Mouse (Mus musculus) neural tube, embryonic 11.5 days (tissue): ENCODE data around the gene Macrod2. TPM values are rescaled to one million over a fixed set of nuclear protein-coding genes. Genes with fewer than 3 reads are reported as not detected.

Source experiments
- ATAC-seq: fragments of 200-750 bp; cut with Nextera tagmentation; 2 replicates; pipeline ENCODE4 v1.8.0; 2017; ENCODE audit warnings: moderate number of reproducible peaks, mild to moderate bottlenecking, moderate TSS enrichment, moderate library complexity; ENCODE audit not compliant: insufficient read depth, low FRiP score, low TSS enrichment
- DNase-seq: peaks from one replicate; pipeline ENCODE4 v3.0.0-alpha.2; 2015; ENCODE audit warnings: low spot score
- H3K27ac ChIP-seq: fragments of 300-500 bp; sonication (generic); 2 replicates; pipeline ENCODE4 v1.5.1; 2014; ENCODE audit warnings: low read depth, mild to moderate bottlenecking, low read length
- H3K27me3 ChIP-seq: fragments of 300-500 bp; sonication (generic); 2 replicates; pipeline ENCODE4 v1.6.1; 2014; ENCODE audit warnings: mild to moderate bottlenecking, low read length, mixed read lengths; ENCODE audit not compliant: control insufficient read depth, insufficient read depth
- H3K36me3 ChIP-seq: fragments of 300-500 bp; sonication (generic); 2 replicates; pipeline ENCODE4 v1.6.1; 2014; ENCODE audit warnings: mild to moderate bottlenecking, low read length, moderate library complexity, mixed read lengths; ENCODE audit not compliant: control insufficient read depth, insufficient read depth
- H3K4me1 ChIP-seq: fragments of 300-500 bp; sonication (generic); 2 replicates; pipeline ENCODE4 v1.6.1; 2014; ENCODE audit warnings: low read length, mixed read lengths; ENCODE audit not compliant: control insufficient read depth, insufficient read depth
- H3K4me2 ChIP-seq: fragments of 300-500 bp; sonication (generic); 2 replicates; pipeline ENCODE4 v1.6.1; 2014; ENCODE audit warnings: low read depth, mild to moderate bottlenecking, moderate library complexity
- H3K4me3 ChIP-seq: fragments of 300-500 bp; sonication (generic); 2 replicates; pipeline ENCODE4 v1.5.1; 2014; ENCODE audit warnings: low read depth, low read length
- H3K9ac ChIP-seq: fragments of 300-500 bp; sonication (generic); 2 replicates; pipeline ENCODE4 v1.6.1; 2014; ENCODE audit warnings: mild to moderate bottlenecking, low read length
- H3K9me3 ChIP-seq: fragments of 300-500 bp; sonication (generic); 2 replicates; pipeline ENCODE4 v1.6.1; 2016; ENCODE audit warnings: low read length; ENCODE audit not compliant: control insufficient read depth
- WGBS: fragments of 180-500 bp; shearing (Covaris S2); extraction: QIAGEN DNeasy Blood & Tissue Kit; methylation state at CpG from one replicate; pipeline ENCODE4 v1.1.7; 2014; 5-methylcytosine and 5-hydroxymethylcytosine counted together
- polyA plus RNA-seq: library from polyadenylated mRNA; unstranded; fragments of >200 nt; fragmentation: Nextera tagmentation; extraction: Ambion mirVana; gene quantifications from 2 replicates; pipeline ENCODE4 v1.2.1, GENCODE M21; 2014

Gene Macrod2
- polyA plus RNA-seq, 1 experiment from 2014 or later = 46.0 TPM

DNA sequence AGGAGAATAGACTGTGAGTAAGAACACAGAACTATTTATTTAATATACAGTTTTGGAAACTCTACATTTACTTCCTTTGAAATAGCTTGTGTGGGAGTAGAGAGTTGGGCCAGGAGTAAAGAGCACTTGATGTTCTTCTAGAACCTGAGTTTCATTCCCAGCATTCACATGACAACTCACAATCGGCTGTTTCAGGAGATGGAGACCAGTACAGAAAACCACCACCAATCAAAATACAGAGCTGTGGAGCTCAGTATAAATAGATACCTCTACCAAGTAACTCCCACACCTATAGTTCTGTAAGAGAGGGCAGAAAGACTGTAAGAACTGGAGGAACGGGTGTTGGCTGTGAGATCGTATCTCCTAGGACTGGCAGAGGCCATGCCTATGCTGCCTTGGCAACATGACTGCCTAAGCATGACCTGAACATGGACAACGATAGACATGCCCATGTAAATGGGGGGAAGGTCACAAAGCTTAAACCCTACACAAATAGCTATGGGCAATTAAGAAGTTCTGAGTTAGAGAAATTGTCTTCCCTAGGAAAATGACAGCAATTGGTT lies 379.8 kb downstream of the Macrod2 start:
- H3K4me3 ChIP-seq = no peak overlapping the region
- H3K36me3 ChIP-seq = no peaks in the 10 kb centered on the region
- H3K4me1 ChIP-seq = no peaks in the 10 kb centered on the region
- H3K9ac ChIP-seq = no peak overlapping the region
- DNase-seq (no peak), ATAC-seq (no peak)
- no peak overlapping the region for H3K27ac ChIP-seq
- H3K9me3 ChIP-seq = no peaks in the 10 kb centered on the region
- H3K27me3 ChIP-seq = no peaks in the 10 kb centered on the region
- 93% methylated on average over 4 of the region's 4 CpGs for WGBS
- H3K4me2 ChIP-seq = no peak overlapping the region

DNA sequence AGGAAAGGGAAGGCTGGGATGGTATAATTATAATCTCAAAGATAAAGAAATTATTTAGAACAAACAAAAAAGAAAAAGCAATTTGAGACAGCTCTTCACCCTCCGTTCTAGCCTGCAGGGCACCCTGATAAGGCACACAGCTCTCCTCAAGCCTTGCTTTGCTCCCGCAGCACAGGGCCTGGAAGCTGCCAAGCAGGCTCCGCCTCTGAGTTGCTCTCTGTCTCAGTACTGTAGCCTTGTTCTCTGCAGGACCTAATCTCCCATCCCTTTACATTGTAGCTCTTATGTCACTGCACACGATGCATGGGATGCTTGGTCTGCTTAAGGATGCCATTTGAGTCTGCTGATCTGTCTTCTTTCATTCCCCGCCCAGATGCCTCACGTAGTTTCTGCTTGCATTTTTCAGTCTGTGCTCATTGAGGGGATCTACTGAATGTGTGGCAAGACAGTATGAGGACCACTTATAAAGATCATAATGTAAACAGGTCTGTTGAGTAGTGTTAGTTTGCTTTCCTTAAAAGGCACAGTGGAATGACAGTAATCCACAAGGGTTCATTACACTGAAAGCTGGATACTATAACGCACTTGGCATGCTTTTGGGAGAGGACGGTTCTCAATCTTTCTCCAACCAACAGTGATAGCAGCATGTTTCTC lies 380.5 kb downstream of the Macrod2 start:
- DNase-seq (no peak), ATAC-seq (no peak)
- no peaks in the 10 kb centered on the region for H3K4me1 ChIP-seq
- no peak overlapping the region for H3K9ac ChIP-seq
- no peaks in the 10 kb centered on the region for H3K27me3 ChIP-seq
- whole genome bisulfite sequencing = 80% methylated on average over 8 of the region's 8 CpGs
- H3K36me3 ChIP-seq = no peaks in the 10 kb centered on the region
- no peaks in the 10 kb centered on the region for H3K9me3 ChIP-seq
- no peak overlapping the region for H3K4me3 ChIP-seq
- H3K27ac ChIP-seq = no peak overlapping the region
- H3K4me2 ChIP-seq = no peak overlapping the region

DNA sequence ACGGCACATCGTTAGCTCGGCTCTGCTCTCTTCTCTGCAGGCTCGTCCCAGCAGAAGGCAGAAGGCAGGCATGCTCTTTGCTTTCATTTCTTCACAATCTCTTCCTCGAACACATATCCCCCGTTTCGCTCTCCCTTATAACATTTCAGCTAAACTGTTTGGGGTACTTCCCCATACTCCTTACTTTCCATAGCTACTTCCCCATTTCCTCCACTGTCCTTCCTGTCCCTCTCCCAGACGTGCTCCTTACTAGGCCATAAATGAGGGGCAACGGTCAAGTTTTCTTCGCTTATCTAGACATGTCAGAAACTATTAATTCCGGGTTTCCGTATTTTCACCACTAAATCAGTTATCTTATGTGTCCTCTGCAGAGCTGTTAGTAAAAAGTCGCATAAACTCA lies 383.1 kb downstream of the Macrod2 start:
- no peak for ATAC-seq
- Histone ChIP-seq H3K27me3 (no peaks in the 10 kb centered on the region), H3K9me3 (no peaks in the 10 kb centered on the region), H3K4me1 (no peaks in the 10 kb centered on the region), H3K4me2 (no peak overlapping the region), H3K9ac (no peak overlapping the region), H3K27ac (no peak overlapping the region), H3K4me3 (no peak overlapping the region), H3K36me3 (no peaks in the 10 kb centered on the region)
- DNase-seq = no peak
- 91% methylated on average over 13 of the region's 13 CpGs for whole genome bisulfite sequencing

DNA sequence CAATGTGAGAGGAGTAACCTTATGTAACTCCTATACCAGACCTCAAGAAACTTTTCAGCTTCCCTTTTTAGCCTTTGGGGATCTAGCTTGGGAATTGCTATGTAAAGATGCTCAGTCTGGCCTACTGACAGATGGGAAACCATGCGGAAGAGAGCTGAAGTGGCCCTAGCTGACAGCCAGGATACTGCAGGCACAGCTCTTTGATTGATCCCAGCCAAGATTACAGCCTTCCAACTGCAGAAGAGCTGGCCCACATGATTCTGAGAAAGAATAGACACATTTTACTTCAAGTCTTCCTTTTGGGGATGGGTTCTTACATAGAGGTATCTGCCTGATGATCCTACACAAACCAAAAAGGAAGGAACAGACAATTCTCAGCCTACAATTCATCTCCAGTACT lies 387.9 kb downstream of the Macrod2 start:
- WGBS = 58% methylated on average over 1 of the region's 1 CpGs
- no peaks in the 10 kb centered on the region for H3K36me3 ChIP-seq
- no peak overlapping the region for H3K9ac ChIP-seq
- no peaks in the 10 kb centered on the region for H3K9me3 ChIP-seq
- DNase-seq = no peak
- ATAC-seq = no peak
- no peaks in the 10 kb centered on the region for H3K27me3 ChIP-seq
- H3K4me2 ChIP-seq = no peak overlapping the region
- H3K4me1 ChIP-seq = no peaks in the 10 kb centered on the region
- H3K27ac ChIP-seq = no peak overlapping the region
- no peak overlapping the region for H3K4me3 ChIP-seq

DNA sequence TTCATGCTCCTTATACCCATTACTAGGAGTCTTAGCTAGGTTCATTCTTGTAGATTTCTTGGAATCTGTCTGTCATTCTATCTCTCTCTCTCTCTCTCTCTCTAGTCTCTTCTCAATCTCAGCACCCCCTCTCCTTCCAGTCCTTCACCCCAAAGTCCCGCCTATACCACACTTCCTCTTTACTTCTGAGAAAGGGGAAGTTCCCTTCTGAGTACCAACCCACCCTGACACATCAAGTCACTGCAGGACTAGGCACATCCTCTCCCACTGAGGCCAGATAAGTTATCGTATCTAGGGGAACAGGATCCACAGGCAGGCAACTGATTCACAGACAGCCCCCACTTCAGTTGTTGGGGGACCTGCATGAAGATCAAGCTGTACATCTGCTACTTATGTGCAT lies 389.5 kb downstream of the Macrod2 start:
- Histone ChIP-seq H3K36me3 (no peaks in the 10 kb centered on the region), H3K4me1 (no peaks in the 10 kb centered on the region), H3K27me3 (no peaks in the 10 kb centered on the region), H3K4me3 (no peak overlapping the region), H3K4me2 (no peak overlapping the region), H3K27ac (no peak overlapping the region), H3K9me3 (no peaks in the 10 kb centered on the region), H3K9ac (no peak overlapping the region)
- no peak for DNase-seq
- no peak for ATAC-seq
- WGBS = 88% methylated on average over 2 of the region's 2 CpGs

DNA sequence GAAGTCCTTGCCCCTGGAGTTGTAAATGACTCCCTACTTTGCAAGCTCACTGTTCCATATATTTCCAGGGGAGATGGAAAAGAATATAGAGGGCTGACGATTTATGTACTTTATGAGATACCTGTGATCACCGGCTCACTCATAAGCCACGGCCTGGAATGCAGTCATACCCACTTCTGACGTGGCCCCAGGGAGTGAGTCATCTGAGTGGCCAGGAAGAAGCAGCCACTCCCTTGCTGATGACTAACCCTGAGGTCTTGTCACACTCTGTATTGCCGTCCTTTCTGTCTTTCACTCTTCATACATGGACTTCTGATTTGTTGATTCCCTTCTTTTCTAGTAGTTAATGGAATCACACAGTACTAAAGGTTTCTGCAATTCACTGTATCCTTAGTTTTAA lies 395.3 kb downstream of the Macrod2 start:
- ATAC-seq (no peak), DNase-seq (no peak)
- Histone ChIP-seq H3K4me2 (no peak overlapping the region), H3K9ac (no peak overlapping the region), H3K36me3 (no peaks in the 10 kb centered on the region), H3K27me3 (no peaks in the 10 kb centered on the region), H3K4me1 (no peaks in the 10 kb centered on the region), H3K9me3 (no peaks in the 10 kb centered on the region), H3K27ac (no peak overlapping the region), H3K4me3 (no peak overlapping the region)
- WGBS = 78% methylated on average over 5 of the region's 5 CpGs

DNA sequence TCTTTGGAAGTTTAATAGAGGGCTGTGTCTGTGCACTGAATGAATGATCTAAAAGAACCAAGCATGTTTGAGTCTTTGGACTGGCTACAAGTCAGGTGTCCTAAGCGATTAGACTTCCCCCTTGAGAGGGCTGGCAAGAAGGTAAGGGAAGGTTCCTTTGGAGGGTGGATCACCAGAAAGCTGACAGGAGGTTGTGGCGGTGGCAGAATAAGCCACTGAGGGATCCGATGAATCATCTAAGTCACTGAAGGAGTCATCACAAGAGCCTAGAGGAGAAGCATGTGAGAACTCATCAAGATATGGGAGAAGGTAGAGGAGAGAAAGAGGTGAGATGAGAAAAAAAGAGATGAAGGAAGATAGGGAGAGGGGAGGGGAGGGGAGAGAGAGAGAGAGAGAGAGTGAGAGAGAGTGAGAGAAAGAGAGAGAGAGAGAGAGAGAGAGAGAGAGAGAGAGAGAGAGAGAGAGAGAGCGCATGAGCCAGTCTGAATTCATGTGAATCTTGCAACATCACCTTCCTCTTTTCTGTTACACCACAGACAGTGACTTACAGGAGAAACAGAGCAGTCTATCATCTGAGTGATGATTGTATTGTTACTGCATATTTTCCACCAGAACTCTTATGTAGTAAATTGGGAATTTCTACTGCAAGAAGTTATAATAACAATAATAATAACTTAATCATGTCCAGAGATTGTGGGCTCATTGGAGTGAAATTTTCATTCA lies 398.9 kb downstream of the Macrod2 start:
- no peak overlapping the region for H3K4me2 ChIP-seq
- H3K4me1 ChIP-seq = no peaks in the 10 kb centered on the region
- ATAC-seq (no peak), DNase-seq (no peak)
- H3K9ac ChIP-seq = no peak overlapping the region
- H3K4me3 ChIP-seq = no peak overlapping the region
- 94% methylated on average over 4 of the region's 4 CpGs for WGBS
- H3K27me3 ChIP-seq = no peaks in the 10 kb centered on the region
- no peak overlapping the region for H3K27ac ChIP-seq
- no peaks in the 10 kb centered on the region for H3K9me3 ChIP-seq
- H3K36me3 ChIP-seq = no peaks in the 10 kb centered on the region

DNA sequence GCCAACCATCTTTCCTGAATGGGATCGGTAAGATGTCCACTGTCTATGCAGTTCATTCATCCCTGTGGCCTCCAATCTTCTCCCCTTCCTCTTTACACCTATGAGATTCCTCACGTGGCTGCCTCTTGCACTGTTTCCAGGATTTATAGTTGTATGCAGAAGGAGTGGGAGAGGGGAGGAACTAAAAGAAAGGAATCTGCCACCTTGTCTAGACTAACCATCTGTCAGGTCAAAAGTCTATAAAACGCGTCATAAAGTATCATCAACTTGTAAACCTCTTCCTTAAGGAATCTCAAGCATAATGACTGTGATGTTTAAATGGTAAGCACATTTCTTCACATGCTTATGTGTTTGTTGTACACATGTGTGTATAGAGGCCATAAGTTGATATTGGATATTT lies 416.6 kb downstream of the Macrod2 start:
- no peak for ATAC-seq
- DNase-seq = no peak
- Histone ChIP-seq H3K9me3 (no peaks in the 10 kb centered on the region), H3K36me3 (no peaks in the 10 kb centered on the region), H3K9ac (no peak overlapping the region), H3K4me2 (no peak overlapping the region), H3K4me1 (no peaks in the 10 kb centered on the region), H3K27me3 (no peaks in the 10 kb centered on the region), H3K27ac (no peak overlapping the region), H3K4me3 (no peak overlapping the region)
- WGBS = 78% methylated on average over 4 of the region's 4 CpGs
